Mouse (Mus musculus) MN1 (cell line): ENCODE results near the gene Fam189b.

Experiments
- DNase-seq: peaks from one replicate; pipeline ENCODE4 v3.0.0-alpha.2; 2016; ENCODE audit warnings: low spot score

Fam189b gene

GRCm38 (mm10) chr3:89228836-89229235 is 45.9 kb downstream of the Fam189b start, which contains the start of gene Muc1:
Muc1 (plus strand) TSS chr3:89229057.
- DNase-seq, result no peak

DNA sequence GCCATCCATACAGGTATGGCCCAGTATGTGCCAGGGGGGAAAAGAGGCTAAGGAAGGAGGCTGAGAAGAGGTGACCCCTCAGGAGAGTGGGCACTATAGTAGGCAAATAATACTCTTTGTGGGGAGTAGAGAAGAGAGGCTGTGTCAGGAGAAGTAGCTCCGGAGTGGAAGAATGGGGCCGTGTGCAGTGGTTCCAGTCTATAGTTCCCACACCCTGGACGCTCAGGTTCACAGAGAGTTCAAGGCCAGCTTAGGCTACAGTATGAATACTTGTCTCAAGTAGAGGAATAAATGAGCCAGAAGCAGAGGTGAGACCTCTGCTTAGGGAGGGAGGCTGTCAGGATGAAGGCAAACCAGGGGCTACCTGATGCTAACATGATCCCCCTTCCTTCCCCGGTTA is 46.3 kb downstream of the Fam189b start:
- DNase-seq, result no peak

DNA sequence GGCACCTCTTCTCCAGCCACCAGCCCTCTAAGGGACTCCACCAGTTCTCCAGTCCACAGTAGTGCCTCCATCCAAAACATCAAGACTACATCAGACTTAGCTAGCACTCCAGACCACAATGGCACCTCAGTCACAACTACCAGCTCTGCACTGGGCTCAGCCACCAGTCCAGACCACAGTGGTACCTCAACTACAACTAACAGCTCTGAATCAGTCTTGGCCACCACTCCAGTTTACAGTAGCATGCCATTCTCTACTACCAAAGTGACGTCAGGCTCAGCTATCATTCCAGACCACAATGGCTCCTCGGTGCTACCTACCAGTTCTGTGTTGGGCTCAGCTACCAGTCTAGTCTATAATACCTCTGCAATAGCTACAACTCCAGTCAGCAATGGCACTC is 47.6 kb downstream of the Fam189b start:
- no peak for DNase-seq

DNA sequence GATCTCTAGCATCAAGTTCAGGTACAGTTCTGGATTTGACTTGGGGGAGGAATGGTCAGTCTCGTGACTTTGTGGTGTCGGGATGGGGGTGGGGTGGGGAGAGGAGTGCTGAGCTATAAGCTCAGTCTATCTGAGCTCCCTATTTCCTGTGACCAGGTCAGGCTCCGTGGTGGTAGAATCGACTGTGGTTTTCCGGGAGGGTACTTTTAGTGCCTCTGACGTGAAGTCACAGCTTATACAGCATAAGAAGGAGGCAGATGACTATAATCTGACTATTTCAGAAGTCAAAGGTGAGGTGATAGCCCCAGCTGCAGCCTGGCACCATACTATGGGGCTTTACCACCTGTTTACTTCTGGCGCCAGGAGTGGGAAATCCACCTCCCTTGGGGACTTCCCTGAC is 48.4 kb downstream of the Fam189b start:
- DNase-seq, result no peak

DNA sequence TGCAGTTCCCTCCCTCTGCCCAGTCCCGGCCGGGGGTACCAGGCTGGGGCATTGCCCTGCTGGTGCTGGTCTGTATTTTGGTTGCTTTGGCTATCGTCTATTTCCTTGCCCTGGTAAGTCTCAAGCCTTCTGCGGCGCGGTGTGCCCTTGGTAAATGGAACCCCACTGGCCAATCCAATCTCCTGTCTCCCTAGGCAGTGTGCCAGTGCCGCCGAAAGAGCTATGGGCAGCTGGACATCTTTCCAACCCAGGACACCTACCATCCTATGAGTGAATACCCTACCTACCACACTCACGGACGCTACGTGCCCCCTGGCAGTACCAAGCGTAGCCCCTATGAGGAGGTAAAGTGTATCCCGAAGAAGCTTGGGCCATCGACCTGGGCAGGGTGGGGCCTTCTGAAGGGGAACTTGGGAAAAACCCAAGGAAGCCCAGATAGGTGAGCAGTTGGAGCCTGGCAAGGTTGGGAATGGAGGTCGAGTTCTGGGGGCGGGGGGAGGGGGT is 48.9 kb downstream of the Fam189b start:
- DNase-seq, result no peak

- no peak for DNase-seq
Observed at GRCm38 (mm10) chr3:89232614-89233013, 49.7 kb downstream of the Fam189b start.

GRCm38 (mm10) chr3:89233562-89234110 is 50.7 kb downstream of the Fam189b start:
- DNase-seq, result no peak

DNA sequence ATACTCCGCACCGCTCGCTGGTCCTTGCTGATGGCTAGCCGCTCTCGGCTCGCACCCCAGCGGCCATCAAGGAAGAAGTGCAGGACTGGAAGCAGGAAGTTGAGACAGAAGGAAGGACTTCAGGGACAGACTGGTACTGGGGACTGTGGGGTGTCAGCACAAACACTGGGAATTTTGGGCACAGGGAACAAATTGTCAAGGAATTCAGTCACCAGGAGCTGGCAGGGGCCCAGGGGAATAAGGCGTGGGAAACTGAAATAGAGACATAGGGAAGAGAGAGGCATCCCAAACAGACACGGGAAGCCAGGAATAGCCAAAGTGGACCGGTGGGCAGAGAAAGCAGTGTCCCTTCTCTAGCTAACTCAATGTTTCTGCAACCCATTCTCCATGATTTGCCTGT is 53.6 kb downstream of the Fam189b start:
- no peak for DNase-seq

DNA sequence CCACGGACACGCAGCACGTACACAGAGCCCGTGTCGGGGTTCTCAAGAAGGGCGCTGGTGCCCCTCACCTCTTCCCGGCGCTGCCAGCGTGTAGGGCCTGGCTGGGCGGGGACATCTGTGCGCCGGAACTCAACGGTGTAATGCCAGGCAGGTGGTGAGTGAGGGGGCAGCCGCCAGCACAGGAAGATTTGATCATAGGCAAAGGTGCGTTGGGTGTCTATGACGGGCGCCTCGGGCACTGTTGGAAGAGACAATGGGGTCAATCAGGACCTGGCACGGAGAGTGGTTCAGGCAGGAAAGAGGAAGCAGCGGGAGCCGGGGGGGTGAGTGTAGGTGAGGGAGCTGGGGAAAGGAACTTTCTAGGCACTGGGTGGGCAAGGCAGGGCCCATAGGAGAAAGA is 54.7 kb downstream of the Fam189b start:
- DNase-seq, result no peak

DNA sequence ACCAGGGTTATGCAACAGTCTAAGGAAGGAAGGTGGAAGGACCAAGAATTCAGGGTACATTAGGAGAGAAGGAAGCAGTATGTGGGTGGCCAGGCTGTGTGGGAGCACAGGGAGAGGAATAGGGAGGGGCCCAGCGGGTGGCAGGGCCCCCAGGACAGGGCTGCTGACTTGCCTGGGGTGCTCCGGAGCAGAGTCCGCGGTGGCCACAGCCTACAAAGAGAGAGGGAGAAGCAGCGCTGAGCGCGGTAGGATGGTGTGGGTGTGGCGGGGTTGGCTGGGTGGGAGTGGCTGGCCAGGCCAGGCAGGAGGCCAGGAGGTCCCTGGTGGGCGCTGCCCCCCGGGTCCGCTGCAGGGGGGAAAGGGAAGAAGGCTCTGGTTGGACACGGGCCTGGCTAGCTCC is 55.6 kb downstream of the Fam189b start:
- no peak for DNase-seq
